Mouse (Mus musculus) embryonic stem cell, embryonic (primary cell): ENCODE measurements at regions not wholly inside any gene's neighbourhood (a gene's known extent, or its start where the extent isn't known, plus 50 kb on each side); places are given as distances from the start of the nearest gene placed in this dataset.

ENCODE experiments used
- CTCF ChIA-PET, 4 experiments: fragments of 300-600 bp in 2 of 4; fragments of 350-600 bp in 2 of 4; sonication (Branson Sonifier 250); formaldehyde crosslinking; loops; one replicate each; lab custom pipeline; 2022; ENCODE audit warnings: inconsistent platforms in 2 of 4; lab: Charles Lee
- POLR2A ChIA-PET, 4 experiments: fragments of 300-600 bp in 2 of 4; fragments of 350-600 bp in 2 of 4; sonication (Branson Sonifier 250); formaldehyde crosslinking; loops; one replicate each; lab custom pipeline; 2022; ENCODE audit warnings: antibody characterized with exemption in 4 of 4, inconsistent platforms in 1 of 4; lab: Charles Lee

DNA sequence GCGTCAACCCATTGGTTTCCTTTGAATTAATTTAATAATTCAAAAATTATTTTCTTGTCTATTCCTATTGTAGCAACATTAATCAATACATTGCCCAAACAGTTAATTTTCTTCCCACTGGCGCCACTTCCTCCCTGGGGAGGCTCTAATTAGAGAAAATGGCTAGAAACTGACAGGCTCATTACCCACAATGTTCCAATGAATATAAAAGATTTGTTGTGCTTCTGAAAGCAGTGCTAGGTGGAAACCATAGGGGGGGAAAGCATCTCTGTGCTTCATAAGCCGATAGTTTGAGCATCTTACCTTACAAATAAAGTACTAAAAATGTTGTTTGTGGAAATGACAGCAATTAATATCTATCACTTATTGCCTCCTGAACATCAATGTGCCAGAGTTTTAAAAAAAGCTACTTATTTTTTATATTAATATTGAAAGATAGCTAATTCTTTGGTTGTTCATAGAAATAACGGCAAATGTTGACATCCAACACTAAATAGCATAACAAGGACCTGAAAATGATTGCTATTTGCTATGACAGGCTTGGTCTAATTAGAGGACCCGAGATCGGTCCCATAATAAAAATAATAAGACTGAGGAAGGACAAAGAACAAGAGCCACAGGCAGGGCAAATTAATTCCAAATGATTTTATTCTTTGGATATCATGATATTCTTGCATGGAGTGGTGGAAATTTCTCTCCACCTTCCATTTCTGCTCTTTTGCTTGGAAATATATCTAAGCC lies 259.0 kb upstream of the Gm5415 start:
- POLR2A ChIA-PET = no interaction called here

DNA sequence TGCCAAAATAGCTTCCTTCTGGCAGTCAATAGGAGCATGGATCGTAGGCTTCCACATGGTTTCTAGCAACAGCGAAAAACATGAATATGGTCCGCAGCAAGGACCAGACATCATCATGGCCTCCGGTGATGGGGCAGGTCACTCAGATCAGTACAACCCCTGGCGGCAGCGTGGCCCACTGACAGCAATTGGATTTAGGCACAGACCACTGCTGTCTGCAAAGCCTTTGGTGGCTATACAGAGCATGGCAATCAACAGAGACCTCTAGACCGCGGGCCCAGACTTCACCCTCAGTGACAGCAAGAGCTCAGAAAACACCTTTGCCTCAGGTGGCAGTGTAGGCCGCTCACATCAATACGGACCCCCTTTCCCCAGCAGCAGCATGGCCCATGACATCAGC lies 225.1 kb upstream of the Gm5415 start:
- POLR2A ChIA-PET = no interaction called here
- CTCF ChIA-PET = no interaction called here

More for the DNA sequence above, 259.0 kb upstream of the Gm5415 start:
- CTCF ChIA-PET = interaction anchor here in 1 of 4 experiments (0.7 kb wide), 1 partner anchor 358 kb away, joined by 3 read pairs; no protein-coding TSS in a partner anchor

GRCm38 (mm10) chr1:32768071-32768470 lies 221.0 kb upstream of the Gm5415 start:
- CTCF ChIA-PET = no interaction called here
- POLR2A ChIA-PET = no interaction called here

- CTCF ChIA-PET = no interaction called here
- POLR2A ChIA-PET = no interaction called here
These were observed 201.1 kb upstream of the Gm5415 start for GRCm38 (mm10) chr1:32748191-32748590.

- ChIA-PET CTCF (no interaction called here), POLR2A (no interaction called here)
These were observed 199.2 kb upstream of the Gm5415 start for GRCm38 (mm10) chr1:32746288-32746687.
